Mouse (Mus musculus) midbrain, embryonic 16.5 days (tissue): ENCODE measurements around the gene Bad. TPM values are rescaled to one million over a fixed set of nuclear protein-coding genes. Genes with fewer than 3 reads are reported as not detected.

ENCODE experiments used
- ATAC-seq: fragments of 200-750 bp; cut with Nextera tagmentation; 2 replicates; pipeline ENCODE4 v1.8.0; 2017; ENCODE audit warnings: moderate TSS enrichment
- H3K27ac ChIP-seq: fragments of 300-500 bp; sonication (generic); 2 replicates; pipeline ENCODE4 v1.5.1; 2014; ENCODE audit warnings: mild to moderate bottlenecking, low read length, mixed read lengths
- H3K27me3 ChIP-seq: fragments of 300-500 bp; sonication (generic); 2 replicates; pipeline ENCODE4 v1.6.1; 2014; ENCODE audit warnings: low read depth, low read length, mixed read lengths; ENCODE audit not compliant: control insufficient read depth, insufficient read depth
- H3K36me3 ChIP-seq: fragments of 300-500 bp; sonication (generic); 2 replicates; pipeline ENCODE4 v1.6.1; 2014; ENCODE audit warnings: mild to moderate bottlenecking, low read length, moderate library complexity, mixed read lengths; ENCODE audit not compliant: control insufficient read depth, insufficient read depth
- H3K4me1 ChIP-seq: fragments of 300-500 bp; sonication (generic); 2 replicates; pipeline ENCODE4 v1.6.1; 2014; ENCODE audit warnings: mild to moderate bottlenecking, low read length, mixed read lengths; ENCODE audit not compliant: control insufficient read depth, insufficient read depth
- H3K4me2 ChIP-seq: fragments of 300-500 bp; sonication (generic); 2 replicates; pipeline ENCODE4 v1.6.1; 2014; ENCODE audit warnings: mild to moderate bottlenecking, low read length, mixed read lengths
- H3K4me3 ChIP-seq: fragments of 300-500 bp; sonication (generic); 2 replicates; pipeline ENCODE4 v1.5.1; 2014; ENCODE audit warnings: low read depth, mild to moderate bottlenecking, low read length, moderate library complexity, mixed read lengths
- H3K9ac ChIP-seq: fragments of 300-500 bp; sonication (generic); 2 replicates; pipeline ENCODE4 v1.6.1; 2014; ENCODE audit warnings: low read depth, low read length, mixed read lengths
- H3K9me3 ChIP-seq: fragments of 300-500 bp; sonication (generic); replicated peaks from 2 replicates; pipeline ENCODE4 v1.6.1; 2014; ENCODE audit warnings: mild to moderate bottlenecking, low read length, mixed read lengths; ENCODE audit not compliant: control insufficient read depth, poor library complexity, severe bottlenecking
- WGBS: fragments of 180-500 bp; shearing (Covaris S2); extraction: QIAGEN DNeasy Blood & Tissue Kit; methylation state at CpG from one replicate; pipeline ENCODE4 v1.1.7; 2014; 5-methylcytosine and 5-hydroxymethylcytosine counted together
- polyA plus RNA-seq: library from polyadenylated mRNA; unstranded; fragments of >200 nt; fragmentation: Nextera tagmentation; extraction: Ambion mirVana; gene quantifications from 2 replicates; pipeline ENCODE4 v1.2.1, GENCODE M21; 2015

Bad gene
- polyA plus RNA-seq, 1 experiment from 2014 or later: 92.5 TPM

- ATAC-seq: no peak
- peak overlapping the region; percentile 44 for H3K4me2 ChIP-seq
- whole genome bisulfite sequencing: 17% methylated on average over 15 of the region's 15 CpGs
- no peak overlapping the region for H3K9ac ChIP-seq
- H3K4me3 ChIP-seq: peak overlapping the region; percentile 40; the same call in 1 of the 2 replicates
- no peaks in the 10 kb centered on the region for H3K9me3 ChIP-seq
- no peaks in the 10 kb centered on the region for H3K36me3 ChIP-seq
- H3K4me1 ChIP-seq: peaks cover 11% of the 10 kb centered on the region
- H3K27ac ChIP-seq: no peak overlapping the region
- peaks cover 21% of the 10 kb centered on the region for H3K27me3 ChIP-seq
Observed at GRCm38 (mm10) chr19:6968491-6969271, 27.0 kb downstream of the Bad start.

- Histone ChIP-seq H3K27me3 (peaks cover 21% of the 10 kb centered on the region), H3K4me3 (peak overlapping the region; percentile 40), H3K4me1 (peaks cover 15% of the 10 kb centered on the region), H3K9ac (peak overlapping the region; percentile 38; the same call in 1 of the 2 replicates), H3K27ac (no peak overlapping the region), H3K9me3 (no peaks in the 10 kb centered on the region), H3K4me2 (peak overlapping the region; percentile 44), H3K36me3 (no peaks in the 10 kb centered on the region)
- ATAC-seq: no peak
- under 1% methylated on average over 20 of the region's 20 CpGs for WGBS
Observed at GRCm38 (mm10) chr19:6969291-6969664, 27.6 kb downstream of the Bad start.

DNA sequence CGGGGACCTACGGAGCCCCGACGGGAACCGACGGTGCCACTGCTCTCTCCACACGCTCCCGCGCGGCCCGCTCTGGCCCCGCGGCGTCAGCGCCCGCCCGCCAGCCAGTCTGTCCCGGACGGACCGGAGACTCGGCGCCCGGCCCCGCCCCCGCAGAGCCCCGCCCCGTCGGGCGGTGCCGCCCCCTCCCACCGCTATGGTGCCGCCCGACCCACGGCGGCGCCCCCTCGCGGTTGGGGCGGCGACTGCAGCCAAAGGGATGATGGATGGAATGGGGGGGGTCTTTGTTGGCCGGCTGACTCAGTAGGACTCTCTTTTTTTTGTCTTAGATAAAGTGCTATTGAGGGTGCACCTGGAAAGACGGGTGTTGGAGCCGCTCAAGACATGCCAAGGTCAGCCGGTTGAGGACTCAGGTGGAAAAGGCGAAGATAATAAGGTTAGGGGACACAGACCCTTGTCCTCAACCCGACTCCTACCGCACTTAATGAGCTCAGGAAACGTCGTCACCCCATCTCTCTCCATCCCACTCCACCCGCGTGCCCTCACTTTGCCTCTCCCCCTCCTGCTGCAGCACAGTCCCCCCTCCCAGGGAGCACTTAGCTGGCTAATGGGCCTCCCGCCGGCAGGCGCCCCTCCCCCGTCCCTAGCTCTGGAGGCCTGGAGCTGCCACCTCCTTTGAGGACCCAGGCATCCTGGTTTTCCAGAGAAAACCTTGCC lies 28.2 kb downstream of the Bad start:
- Histone ChIP-seq H3K9ac (peak overlapping the region; percentile 38; the same call in 1 of the 2 replicates), H3K4me2 (peak overlapping the region; percentile 44), H3K4me3 (peak overlapping the region; percentile 40), H3K4me1 (peaks cover 15% of the 10 kb centered on the region), H3K27me3 (peaks cover 21% of the 10 kb centered on the region), H3K9me3 (no peaks in the 10 kb centered on the region), H3K27ac (no peak overlapping the region), H3K36me3 (no peaks in the 10 kb centered on the region)
- ATAC-seq: no peak
- WGBS: under 1% methylated on average over 44 of the region's 55 CpGs

DNA sequence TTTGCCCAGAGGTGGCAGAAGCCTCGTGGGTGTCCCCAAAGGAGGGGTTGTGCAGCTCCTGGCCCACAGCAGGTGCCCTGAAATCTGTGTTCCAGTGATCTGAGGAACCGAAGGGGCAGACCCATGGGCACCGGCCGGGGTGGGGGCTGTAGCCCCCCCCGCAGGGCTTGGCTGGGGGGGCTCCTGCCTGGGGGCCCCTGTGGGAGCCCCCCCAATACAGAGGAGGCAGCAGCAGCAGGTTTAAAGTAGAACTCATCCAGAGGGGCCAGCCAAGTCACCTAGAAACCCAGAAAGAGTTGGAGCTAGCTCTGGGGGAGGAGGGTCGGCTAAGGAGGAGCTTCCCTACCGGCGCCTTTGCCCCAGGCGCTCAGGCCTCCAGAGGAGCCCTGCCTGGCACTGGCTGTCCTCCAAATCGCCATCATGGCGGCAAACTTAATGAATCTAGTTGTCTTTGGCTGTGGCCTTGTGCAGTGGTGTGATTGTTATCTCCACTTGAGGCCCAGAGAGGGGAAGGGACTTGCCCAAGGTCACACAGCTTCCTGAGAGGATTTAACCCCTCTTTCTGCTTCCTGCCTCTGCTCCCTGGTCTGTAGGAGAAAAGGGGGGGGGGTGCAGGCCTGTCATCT lies 28.9 kb downstream of the Bad start:
- 22% methylated on average over 11 of the region's 11 CpGs for WGBS
- H3K9me3 ChIP-seq: no peaks in the 10 kb centered on the region
- H3K9ac ChIP-seq: peak overlapping the region; percentile 31; the same call in 1 of the 2 replicates
- no peaks in the 10 kb centered on the region for H3K36me3 ChIP-seq
- no peak overlapping the region for H3K4me2 ChIP-seq
- H3K27ac ChIP-seq: no peak overlapping the region
- H3K4me3 ChIP-seq: no peak overlapping the region
- ATAC-seq: no peak
- peaks cover 21% of the 10 kb centered on the region for H3K27me3 ChIP-seq
- H3K4me1 ChIP-seq: peaks cover 15% of the 10 kb centered on the region

DNA sequence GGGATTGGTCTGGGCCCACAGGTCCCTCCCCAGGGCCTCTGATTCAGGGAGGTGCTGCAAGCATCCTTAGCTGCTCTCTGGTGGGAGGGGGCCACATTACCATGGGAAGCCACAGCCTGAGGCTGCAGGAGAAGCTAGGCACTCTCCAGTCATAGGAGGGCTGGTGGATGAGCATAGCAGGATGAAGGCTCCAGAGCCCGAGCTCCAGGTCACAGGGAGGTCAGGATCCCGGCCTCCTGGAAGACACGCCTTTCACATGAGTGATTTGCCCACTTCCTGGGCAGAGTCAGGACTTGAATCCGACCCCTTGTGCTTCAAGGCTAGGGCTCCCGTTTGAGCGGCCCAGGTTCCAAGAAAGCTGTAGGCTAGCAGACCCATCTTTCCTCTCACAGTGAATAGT lies 30.0 kb downstream of the Bad start:
- no peaks in the 10 kb centered on the region for H3K36me3 ChIP-seq
- no peak overlapping the region for H3K27ac ChIP-seq
- peaks cover 20% of the 10 kb centered on the region for H3K4me1 ChIP-seq
- H3K4me2 ChIP-seq: no peak overlapping the region
- ATAC-seq: no peak
- no peak overlapping the region for H3K9ac ChIP-seq
- no peak overlapping the region for H3K4me3 ChIP-seq
- H3K9me3 ChIP-seq: no peaks in the 10 kb centered on the region
- WGBS: 56% methylated on average over 6 of the region's 6 CpGs
- H3K27me3 ChIP-seq: peaks cover 21% of the 10 kb centered on the region

DNA sequence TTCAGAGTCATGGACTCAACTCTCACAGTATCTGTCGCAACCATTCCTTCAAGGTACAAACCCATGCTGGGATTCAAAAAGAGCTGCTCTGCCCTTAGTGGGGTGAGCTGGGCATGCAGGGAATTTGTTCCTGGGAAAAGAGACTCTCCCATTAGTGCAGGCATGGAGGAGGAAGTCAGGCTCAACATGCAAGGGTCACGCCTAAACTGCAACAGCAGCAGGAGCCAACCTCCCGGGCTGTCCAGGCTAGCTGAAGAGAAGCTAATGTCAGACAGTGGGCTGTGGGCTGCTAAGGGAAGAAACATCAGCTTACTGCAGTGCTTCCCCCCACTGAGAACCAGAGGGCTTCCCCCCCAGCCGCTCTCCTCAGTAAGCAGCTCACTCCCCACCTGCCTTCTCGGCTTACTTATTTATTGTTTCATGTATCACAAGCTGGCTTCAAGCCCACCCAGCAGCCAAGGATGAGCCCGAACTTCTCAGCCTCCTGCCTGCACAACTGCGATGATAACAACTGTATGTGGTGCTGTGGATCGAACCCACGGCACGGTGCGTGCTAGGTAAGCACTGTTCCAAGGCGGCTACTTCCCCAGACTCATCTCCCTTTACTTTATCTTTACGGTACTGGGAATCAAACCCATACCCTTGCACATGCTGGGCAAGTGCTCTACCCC lies 30.7 kb downstream of the Bad start:
- Histone ChIP-seq H3K4me3 (no peak overlapping the region), H3K9me3 (no peaks in the 10 kb centered on the region), H3K4me1 (peaks cover 26% of the 10 kb centered on the region), H3K36me3 (peaks cover 2% of the 10 kb centered on the region), H3K27ac (no peak overlapping the region), H3K4me2 (no peak overlapping the region), H3K27me3 (peaks cover 21% of the 10 kb centered on the region), H3K9ac (no peak overlapping the region)
- ATAC-seq: no peak
- WGBS: 82% methylated on average over 13 of the region's 13 CpGs

- Histone ChIP-seq H3K36me3 (peaks cover 6% of the 10 kb centered on the region), H3K9ac (peak overlapping the region; percentile 77), H3K9me3 (no peaks in the 10 kb centered on the region), H3K4me1 (peaks cover 38% of the 10 kb centered on the region), H3K27ac (peak overlapping the region; percentile 85), H3K4me2 (peak overlapping the region; percentile 84), H3K4me3 (peak overlapping the region; percentile 72), H3K27me3 (peaks cover 16% of the 10 kb centered on the region)
- no peak for ATAC-seq
- 35% methylated on average over 12 of the region's 12 CpGs for WGBS
Observed at GRCm38 (mm10) chr19:6973581-6974190, 32.0 kb downstream of the Bad start.
